Mouse (Mus musculus) stomach, embryonic 15.5 days (tissue): ENCODE measurements around the gene Dars. TPM values are rescaled to one million over a fixed set of nuclear protein-coding genes. Genes with fewer than 3 reads are reported as not detected.

Experiments used
- ATAC-seq: fragments of 200-750 bp; cut with Nextera tagmentation; 2 replicates; pipeline ENCODE4 v1.8.0; 2017; ENCODE audit warnings: low read depth, moderate number of reproducible peaks, moderate TSS enrichment; ENCODE audit not compliant: insufficient read depth, low FRiP score
- H3K27ac ChIP-seq: fragments of 300-500 bp; sonication (generic); 2 replicates; pipeline ENCODE4 v1.5.1; 2015; ENCODE audit warnings: mild to moderate bottlenecking, inconsistent platforms
- H3K27me3 ChIP-seq: fragments of 300-500 bp; sonication (generic); replicated peaks from 2 replicates; pipeline ENCODE4 v1.6.1; 2015; ENCODE audit warnings: inconsistent platforms
- H3K36me3 ChIP-seq: fragments of 300-500 bp; sonication (generic); 2 replicates; pipeline ENCODE4 v1.6.1; 2015; ENCODE audit warnings: inconsistent platforms
- H3K4me1 ChIP-seq: fragments of 300-500 bp; sonication (generic); 2 replicates; pipeline ENCODE4 v1.6.1; 2015; ENCODE audit warnings: inconsistent platforms
- H3K4me2 ChIP-seq: fragments of 300-500 bp; sonication (generic); 2 replicates; pipeline ENCODE4 v1.6.1; 2015; ENCODE audit warnings: mild to moderate bottlenecking, inconsistent platforms
- H3K4me3 ChIP-seq: fragments of 300-500 bp; sonication (generic); replicated peaks from 2 replicates; pipeline ENCODE4 v1.5.1; 2015; ENCODE audit warnings: inconsistent platforms
- H3K9ac ChIP-seq: fragments of 300-500 bp; sonication (generic); 2 replicates; pipeline ENCODE4 v1.6.1; 2015; ENCODE audit warnings: inconsistent platforms
- H3K9me3 ChIP-seq: fragments of 300-500 bp; sonication (generic); 2 replicates; pipeline ENCODE4 v1.6.1; 2016; ENCODE audit warnings: inconsistent platforms
- WGBS: fragments of 180-500 bp; shearing (Covaris S2); methylation state at CpG from one replicate; pipeline ENCODE4 v1.1.7; 2015; 5-methylcytosine and 5-hydroxymethylcytosine counted together
- polyA plus RNA-seq: library from polyadenylated mRNA; unstranded; fragments of >200 nt; fragmentation: Nextera tagmentation; extraction: Ambion mirVana; gene quantifications from 2 replicates; pipeline ENCODE4 v1.2.1, GENCODE M21; 2015

Gene Dars
- polyA plus RNA-seq, 1 experiment from 2014 or later: 157 TPM

DNA sequence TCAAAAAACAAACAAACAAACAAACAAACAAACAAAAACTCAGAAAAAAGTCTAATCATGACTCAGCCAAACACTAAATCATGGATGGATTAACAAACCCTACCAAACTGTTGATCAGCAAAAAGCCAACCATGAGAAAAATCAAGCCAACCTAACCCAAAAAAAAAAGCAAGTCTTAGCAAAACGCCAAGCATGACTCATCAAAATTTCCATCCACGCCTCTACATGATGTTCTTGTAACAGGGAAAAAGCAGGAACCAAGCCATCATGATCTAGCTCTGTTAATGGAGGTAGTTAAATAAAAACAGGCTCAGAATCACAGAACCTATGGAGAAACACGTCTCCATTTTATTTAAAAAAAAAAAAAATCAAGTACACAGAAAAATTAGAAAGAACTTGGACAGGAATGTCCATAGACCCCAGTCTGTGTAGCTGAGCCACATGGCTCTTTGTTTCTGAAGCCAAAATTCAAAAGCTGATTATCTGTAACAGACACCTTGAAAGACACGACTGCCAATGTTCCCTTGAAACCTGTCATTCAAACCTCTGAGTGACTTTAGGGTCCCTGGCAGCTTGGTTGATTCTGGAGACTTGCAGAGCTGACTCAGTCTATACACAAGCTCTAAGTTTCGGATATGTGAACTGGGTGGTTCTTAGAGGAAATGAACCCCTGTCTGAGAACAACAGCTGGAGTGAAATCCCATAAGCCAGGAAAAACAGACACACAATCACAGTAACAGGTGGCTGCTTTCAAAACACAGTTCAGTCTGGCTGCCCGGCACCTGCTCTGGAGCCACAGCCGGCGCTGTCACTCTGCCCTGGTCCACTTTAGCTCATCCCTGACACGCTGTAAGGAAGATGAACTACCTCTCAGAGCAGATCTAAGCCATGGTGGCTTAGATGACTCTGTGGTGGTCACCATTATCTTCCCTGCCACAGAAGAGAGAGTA lies 27.0 kb upstream of the Dars start:
- H3K27ac ChIP-seq: no peak overlapping the region
- no peak overlapping the region for H3K9ac ChIP-seq
- H3K4me2 ChIP-seq: no peak overlapping the region
- whole genome bisulfite sequencing: 51% methylated on average over 9 of the region's 9 CpGs
- no peak for ATAC-seq
- H3K4me3 ChIP-seq: no peak overlapping the region
- no peaks in the 10 kb centered on the region for H3K36me3 ChIP-seq
- no peaks in the 10 kb centered on the region for H3K27me3 ChIP-seq
- no peaks in the 10 kb centered on the region; the same call in 1 of the 2 replicates for H3K4me1 ChIP-seq
- H3K9me3 ChIP-seq: no peaks in the 10 kb centered on the region

DNA sequence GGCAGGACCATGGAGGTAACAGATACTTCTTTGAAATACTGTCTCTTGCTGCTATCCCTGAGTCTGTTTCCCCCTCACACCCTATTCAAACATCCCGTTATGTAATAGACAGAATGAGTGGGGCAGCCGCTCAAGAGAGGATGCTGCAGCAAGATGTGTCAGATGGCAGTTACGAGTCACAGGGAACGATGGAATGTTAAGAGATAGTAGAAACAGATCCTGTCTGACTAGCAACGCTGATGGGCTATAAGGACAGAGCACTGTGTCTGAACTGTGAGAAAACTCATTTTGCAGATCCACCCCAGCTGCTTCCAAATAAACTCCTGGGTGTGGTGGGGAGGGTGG lies 23.9 kb upstream of the Dars start:
- Histone ChIP-seq H3K27ac (no peak overlapping the region), H3K9ac (no peak overlapping the region), H3K9me3 (no peaks in the 10 kb centered on the region), H3K36me3 (no peaks in the 10 kb centered on the region), H3K27me3 (no peaks in the 10 kb centered on the region), H3K4me1 (no peaks in the 10 kb centered on the region; the same call in 1 of the 2 replicates), H3K4me3 (no peak overlapping the region), H3K4me2 (no peak overlapping the region)
- no peak for ATAC-seq
- 33% methylated on average over 5 of the region's 5 CpGs for WGBS

DNA sequence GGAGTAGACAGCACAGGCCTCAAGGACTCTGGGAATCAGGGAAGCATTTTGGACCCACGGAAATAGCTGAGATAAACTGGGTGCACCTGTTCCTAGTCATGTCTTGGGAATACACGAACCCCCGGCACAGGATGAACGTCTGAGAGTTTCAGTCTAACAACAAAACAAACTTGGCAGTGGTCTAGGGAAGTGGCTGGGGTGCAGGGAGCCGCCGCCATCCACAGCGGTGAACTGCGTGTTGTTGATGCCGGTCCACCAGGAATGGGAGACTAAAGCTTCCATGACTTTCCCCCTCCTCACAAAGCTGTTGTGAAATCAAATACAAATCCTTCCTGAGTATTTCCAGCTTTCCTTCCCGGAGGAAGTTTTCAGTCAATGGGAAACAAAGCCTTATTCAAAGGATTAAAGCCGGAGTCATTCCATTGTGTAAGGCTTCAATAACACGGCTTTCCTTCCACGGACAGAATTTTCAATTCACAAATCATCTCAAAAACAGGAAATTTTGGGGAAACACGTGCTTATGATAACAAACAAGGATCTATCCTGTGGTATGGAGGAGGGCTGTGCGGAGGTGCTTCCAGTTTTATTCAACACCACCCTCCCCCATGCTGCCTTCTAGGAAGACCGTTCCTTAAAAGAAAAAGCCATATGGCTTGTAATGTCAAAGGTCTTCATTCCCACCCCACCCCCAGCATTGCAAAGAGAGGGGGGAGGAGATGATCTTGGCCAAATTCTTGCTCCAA lies 23.4 kb upstream of the Dars start:
- H3K36me3 ChIP-seq: no peaks in the 10 kb centered on the region
- ATAC-seq: no peak
- H3K9ac ChIP-seq: no peak overlapping the region
- no peaks in the 10 kb centered on the region for H3K27me3 ChIP-seq
- 53% methylated on average over 16 of the region's 16 CpGs for WGBS
- H3K9me3 ChIP-seq: no peaks in the 10 kb centered on the region
- no peak overlapping the region for H3K27ac ChIP-seq
- H3K4me1 ChIP-seq: no peaks in the 10 kb centered on the region; the same call in 1 of the 2 replicates
- no peak overlapping the region for H3K4me2 ChIP-seq
- no peak overlapping the region for H3K4me3 ChIP-seq

GRCm38 (mm10) chr1:128439618-128440017 lies 22.4 kb upstream of the Dars start:
- no peak for ATAC-seq
- Histone ChIP-seq H3K27ac (no peak overlapping the region), H3K27me3 (no peaks in the 10 kb centered on the region), H3K4me3 (no peak overlapping the region), H3K36me3 (no peaks in the 10 kb centered on the region), H3K4me1 (no peaks in the 10 kb centered on the region; the same call in 1 of the 2 replicates), H3K9me3 (no peaks in the 10 kb centered on the region), H3K9ac (no peak overlapping the region), H3K4me2 (no peak overlapping the region)
- WGBS: 94% methylated on average over 4 of the region's 4 CpGs

- H3K4me1 ChIP-seq: no peaks in the 10 kb centered on the region
- H3K4me2 ChIP-seq: no peak overlapping the region
- 82% methylated on average over 5 of the region's 5 CpGs for WGBS
- no peak for ATAC-seq
- no peak overlapping the region for H3K4me3 ChIP-seq
- H3K9me3 ChIP-seq: no peaks in the 10 kb centered on the region
- no peaks in the 10 kb centered on the region for H3K27me3 ChIP-seq
- no peak overlapping the region for H3K27ac ChIP-seq
- H3K9ac ChIP-seq: no peak overlapping the region
- H3K36me3 ChIP-seq: no peaks in the 10 kb centered on the region
These were observed 21.4 kb upstream of the Dars start for GRCm38 (mm10) chr1:128438526-128438925.

DNA sequence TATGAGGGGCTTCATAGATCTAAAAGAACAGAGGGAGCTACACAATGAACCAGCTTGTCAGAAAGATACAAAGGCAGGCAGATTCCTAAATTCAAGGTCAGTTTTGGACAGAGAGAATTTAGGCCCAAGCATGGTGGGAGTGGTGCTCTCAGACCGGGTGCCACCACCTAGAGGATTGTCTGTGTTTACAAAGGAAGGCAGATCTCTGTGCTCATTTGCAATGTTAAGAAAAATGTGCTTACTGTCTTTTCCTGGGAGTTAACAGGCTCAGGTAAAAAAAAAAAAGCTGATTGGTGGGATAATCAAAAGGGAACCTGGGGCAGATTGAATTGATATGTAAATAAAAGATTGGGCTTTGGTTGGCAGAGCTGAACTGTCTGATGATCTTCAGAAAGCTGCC lies 20.1 kb upstream of the Dars start:
- no peak overlapping the region for H3K4me3 ChIP-seq
- H3K9ac ChIP-seq: no peak overlapping the region
- H3K27ac ChIP-seq: no peak overlapping the region
- H3K4me1 ChIP-seq: no peaks in the 10 kb centered on the region
- H3K4me2 ChIP-seq: no peak overlapping the region
- H3K36me3 ChIP-seq: no peaks in the 10 kb centered on the region
- no peaks in the 10 kb centered on the region for H3K27me3 ChIP-seq
- no peak for ATAC-seq
- 31% methylated on average over 1 of the region's 1 CpGs for WGBS
- no peaks in the 10 kb centered on the region for H3K9me3 ChIP-seq

DNA sequence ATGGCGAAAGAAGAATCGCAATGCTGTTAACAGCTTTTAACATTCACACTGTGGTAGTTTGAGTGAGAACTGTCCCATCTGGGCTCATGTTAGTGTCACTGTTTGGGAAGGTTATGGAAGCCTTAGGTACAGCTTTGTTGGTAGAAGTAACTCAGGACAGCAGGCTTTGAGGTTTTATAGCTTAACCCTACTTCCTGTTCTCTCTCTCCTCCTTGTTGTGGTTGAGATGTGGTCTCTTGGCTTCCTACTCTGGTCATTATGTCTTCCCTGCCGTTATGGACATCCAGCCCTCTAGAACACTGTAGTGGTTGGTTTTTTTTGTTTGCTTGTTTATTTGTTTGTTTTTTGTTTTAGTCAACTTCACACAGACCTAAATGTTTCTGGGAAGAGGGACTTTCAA lies 18.8 kb upstream of the Dars start:
- no peak for ATAC-seq
- Histone ChIP-seq H3K27ac (no peak overlapping the region), H3K27me3 (no peaks in the 10 kb centered on the region), H3K9ac (no peak overlapping the region), H3K36me3 (no peaks in the 10 kb centered on the region), H3K9me3 (no peaks in the 10 kb centered on the region), H3K4me1 (no peaks in the 10 kb centered on the region), H3K4me2 (no peak overlapping the region), H3K4me3 (no peak overlapping the region)
- WGBS: 82% methylated on average over 3 of the region's 3 CpGs

GRCm38 (mm10) chr1:128435551-128435950 lies 18.4 kb upstream of the Dars start:
- H3K36me3 ChIP-seq: no peaks in the 10 kb centered on the region
- H3K9me3 ChIP-seq: no peaks in the 10 kb centered on the region
- ATAC-seq: no peak
- H3K9ac ChIP-seq: no peak overlapping the region
- no peak overlapping the region for H3K4me2 ChIP-seq
- H3K4me3 ChIP-seq: no peak overlapping the region
- H3K27me3 ChIP-seq: no peaks in the 10 kb centered on the region
- 43% methylated on average over 4 of the region's 4 CpGs for WGBS
- H3K4me1 ChIP-seq: no peaks in the 10 kb centered on the region
- no peak overlapping the region for H3K27ac ChIP-seq

GRCm38 (mm10) chr1:128424928-128425327 lies 7.8 kb upstream of the Dars start:
- WGBS: 85% methylated on average over 3 of the region's 3 CpGs
- ATAC-seq: no peak
- H3K27ac ChIP-seq: no peak overlapping the region

GRCm38 (mm10) chr1:128417533-128417888 lies 343 bp upstream of the Dars start:
- H3K9ac ChIP-seq: no peak overlapping the region
- H3K27me3 ChIP-seq: no peaks in the 10 kb centered on the region
- no peaks in the 10 kb centered on the region for H3K9me3 ChIP-seq
- H3K4me3 ChIP-seq: peak overlapping the region; percentile 76
- peak overlapping the region; percentile 54 for H3K4me2 ChIP-seq
- 52% methylated on average over 5 of the region's 5 CpGs for WGBS
- H3K4me1 ChIP-seq: no peaks in the 10 kb centered on the region
- peak overlapping the region; percentile 41 for H3K27ac ChIP-seq
- H3K36me3 ChIP-seq: 0 out of 2 replicates have a peak, but pooled peaks cover 4% of the 10 kb centered on the region
- ATAC-seq: no peak; the same call in 1 of the 2 replicates

More at GRCm38 (mm10) chr1:128424928-128425327, 7.8 kb upstream of the Dars start:
- Histone ChIP-seq H3K9ac (no peak overlapping the region), H3K27me3 (no peaks in the 10 kb centered on the region), H3K4me1 (no peaks in the 10 kb centered on the region), H3K36me3 (no peaks in the 10 kb centered on the region), H3K4me3 (no peak overlapping the region), H3K9me3 (no peaks in the 10 kb centered on the region), H3K4me2 (no peak overlapping the region)

- Histone ChIP-seq H3K27ac (no peak overlapping the region), H3K9ac (no peak overlapping the region), H3K4me1 (no peaks in the 10 kb centered on the region), H3K4me2 (no peak overlapping the region), H3K27me3 (no peaks in the 10 kb centered on the region), H3K9me3 (no peaks in the 10 kb centered on the region), H3K4me3 (no peak overlapping the region), H3K36me3 (peaks cover 8% of the 10 kb centered on the region; the same call in 1 of the 2 replicates)
- ATAC-seq: no peak
- 98% methylated on average over 5 of the region's 5 CpGs for WGBS
These were observed 6.0 kb downstream of the Dars start for GRCm38 (mm10) chr1:128411141-128411540.

DNA sequence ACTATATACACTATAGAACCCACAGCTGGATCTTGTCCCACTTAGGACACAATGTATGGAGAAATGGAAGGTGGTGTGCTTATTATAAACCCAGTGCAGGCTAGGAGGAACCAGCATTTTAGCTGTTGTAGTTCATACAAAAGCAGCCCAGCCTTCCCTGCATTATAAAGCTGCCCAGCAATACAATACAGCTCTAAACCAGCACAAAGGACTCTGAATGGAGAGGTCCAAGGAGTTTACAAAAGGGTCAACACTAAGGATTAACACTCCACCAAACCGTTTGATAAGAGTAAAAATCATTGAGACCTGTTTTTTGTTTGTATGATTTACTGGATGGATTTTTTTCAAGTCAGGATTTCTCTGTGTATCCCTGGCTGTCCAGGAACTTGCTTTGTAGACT lies 10.3 kb downstream of the Dars start:
- 28% methylated on average over 1 of the region's 1 CpGs for WGBS
- H3K4me1 ChIP-seq: no peaks in the 10 kb centered on the region
- no peak overlapping the region for H3K4me2 ChIP-seq
- no peaks in the 10 kb centered on the region for H3K9me3 ChIP-seq
- no peak overlapping the region for H3K27ac ChIP-seq
- no peaks in the 10 kb centered on the region for H3K27me3 ChIP-seq
- H3K4me3 ChIP-seq: no peak overlapping the region
- no peak overlapping the region for H3K9ac ChIP-seq
- H3K36me3 ChIP-seq: peaks cover 3% of the 10 kb centered on the region; the same call in 1 of the 2 replicates
- no peak for ATAC-seq
